Comparison of ENCODE assay signal across 17 mouse cellular contexts in the genomic region with DNA sequence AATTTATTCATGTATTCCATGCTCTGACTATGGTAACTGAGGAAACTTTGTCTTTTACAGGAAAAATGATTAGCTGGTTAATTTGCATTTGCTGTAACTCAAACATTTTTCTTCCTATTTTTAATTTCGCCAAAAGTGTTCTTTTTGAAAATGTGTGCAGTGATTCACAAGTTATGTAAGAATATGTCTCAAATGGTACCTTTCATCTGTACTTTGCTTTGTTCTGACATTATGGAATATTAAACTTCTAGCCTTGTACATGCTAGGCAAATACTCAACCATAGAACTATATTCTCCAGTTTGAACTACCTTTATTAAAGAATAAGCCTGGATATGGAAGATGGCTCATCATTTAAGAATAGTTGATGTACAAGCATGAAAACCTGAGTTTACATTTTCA.
"Had no signal": no experiment of that assay in that cellular context is flagged by ENCODE, and none has a peak within 500 bp of the region (broad histone marks: within the 10 kb centered on the region; RNA-seq: fewer than 3 reads in every experiment).

No protein-coding gene starts in this region.

- ATAC-seq: hindbrain, postnatal 0 days; intestine, embryonic 16.5 days; liver, postnatal 0 days had no signal

- DNase-seq: gastrocnemius, adult 2 months; gastrocnemius, postnatal 10 days; gastrocnemius, postnatal 25 days; heart, adult 18-20 months; heart, postnatal 14 days; heart, postnatal 36 days; kidney, adult 11 months; kidney, adult 2 months; kidney, adult 9 months; kidney, postnatal 14 days; kidney, postnatal 36 days; layer of hippocampus, postnatal 36 days; left cerebral cortex, postnatal 4 days; liver, embryonic 13.5 days; liver, postnatal 0 days had no signal
